Mouse (Mus musculus) CH12.LX (cell line): ENCODE measurements around the gene Zfp386. TPM values are rescaled to one million over a fixed set of nuclear protein-coding genes. Genes with fewer than 3 reads are reported as not detected.

Source experiments
- DNase-seq: peaks from one replicate; pipeline ENCODE4 v3.0.0-alpha.2; 2013; ENCODE audit errors: extremely low read depth
- H3K27ac ChIP-seq: 2 replicates; pipeline ENCODE4 v1.5.1; 2012; ENCODE audit warnings: low read depth, mild to moderate bottlenecking, control low read depth, moderate library complexity; ENCODE audit not compliant: insufficient read depth
- H3K27me3 ChIP-seq: replicated peaks from 2 replicates; pipeline ENCODE3; 2012; ENCODE audit warnings: inconsistent platforms
- H3K36me3 ChIP-seq, 2 experiments: replicated peaks in 1 of 2; 2 replicates each; pipeline versions ENCODE3 to v1.6.1; 2012; ENCODE audit warnings: inconsistent platforms in 1 of 2, low read length in 1 of 2, mild to moderate bottlenecking in 1 of 2, mixed read lengths in 1 of 2, moderate library complexity in 1 of 2; ENCODE audit not compliant: control insufficient read depth in 1 of 2, insufficient read depth in 1 of 2
- H3K4me1 ChIP-seq, 2 experiments: 2 replicates each; pipeline ENCODE4 v1.6.1; 2012; ENCODE audit warnings: inconsistent platforms in 1 of 2, moderate library complexity in 1 of 2; ENCODE audit not compliant: insufficient read depth in 2 of 2, control insufficient read depth in 1 of 2
- H3K4me2 ChIP-seq: 2 replicates; pipeline ENCODE4 v1.6.1; 2012; ENCODE audit warnings: low read depth, mild to moderate bottlenecking, control low read depth; ENCODE audit not compliant: poor library complexity, insufficient read depth, severe bottlenecking
- H3K4me3 ChIP-seq, 3 experiments: fragments of 150-350 bp in 1 of 3; sonication (generic) in 1 of 3; replicated peaks in 1 of 3; 2 replicates each; pipeline versions ENCODE3 to v1.5.1; 2011 to 2012; ENCODE audit warnings: low read depth in 2 of 3, low read length in 2 of 3, mild to moderate bottlenecking in 2 of 3, moderate library complexity in 2 of 3, control low read depth in 1 of 3, improper control_type of control experiment in 1 of 3, inconsistent platforms in 1 of 3, mixed read lengths in 1 of 3; ENCODE audit not compliant: poor library complexity in 1 of 3
- H3K79me2 ChIP-seq: replicated peaks from 2 replicates; pipeline ENCODE4 v1.6.1; 2012; ENCODE audit warnings: mild to moderate bottlenecking, moderate library complexity; ENCODE audit not compliant: control insufficient read depth, poor library complexity, insufficient read depth, severe bottlenecking; ENCODE audit errors: extremely low read depth
- H3K9ac ChIP-seq: 2 replicates; pipeline ENCODE4 v1.6.1; 2012; ENCODE audit warnings: low read depth, mild to moderate bottlenecking, control low read depth, moderate library complexity; ENCODE audit not compliant: insufficient read depth
- H3K9me3 ChIP-seq: replicated peaks from 2 replicates; pipeline ENCODE3; 2012; ENCODE audit warnings: low read length, inconsistent platforms, mixed read lengths
- BHLHE40 ChIP-seq: IDR thresholded peaks from 2 replicates; pipeline ENCODE4 v1.6.1; 2011; ENCODE audit warnings: mild to moderate bottlenecking, low read depth, low read length, improper control_type of control experiment
- CHD1 ChIP-seq: IDR thresholded peaks from 2 replicates; pipeline ENCODE4 v1.6.1; 2012; ENCODE audit warnings: low read depth, low read length, improper control_type of control experiment, inconsistent platforms
- CHD2 ChIP-seq: IDR thresholded peaks from 2 replicates; pipeline ENCODE4 v1.6.1; 2011; ENCODE audit warnings: low read length, improper control_type of control experiment
- CTCF ChIP-seq, 2 experiments: IDR thresholded peaks in 1 of 2; conservative IDR thresholded peaks in 1 of 2; 2 replicates each; pipeline ENCODE4 v1.5.1; 2011 to 2012; ENCODE audit warnings: low read depth in 2 of 2, low read length in 2 of 2, improper control_type of control experiment in 1 of 2, inconsistent platforms in 1 of 2, mild to moderate bottlenecking in 1 of 2, moderate library complexity in 1 of 2
- E2F4 ChIP-seq: IDR thresholded peaks from 2 replicates; pipeline ENCODE4 v1.6.1; 2011; ENCODE audit warnings: low read depth, low read length, improper control_type of control experiment; ENCODE audit not compliant: insufficient replicate concordance
- ELF1 ChIP-seq: IDR thresholded peaks from 2 replicates; pipeline ENCODE4 v1.6.1; 2014; ENCODE audit warnings: low read depth, mild to moderate bottlenecking, inconsistent platforms, low read length, improper control_type of control experiment
- ETS1 ChIP-seq: conservative IDR thresholded peaks from 2 replicates; pipeline ENCODE4 v1.6.1; 2012; ENCODE audit warnings: low read depth, mild to moderate bottlenecking, inconsistent platforms, low read length, improper control_type of control experiment, moderate library complexity
- GABPA ChIP-seq: IDR thresholded peaks from 2 replicates; pipeline ENCODE4 v1.6.1; 2012; ENCODE audit warnings: low read depth, low read length, improper control_type of control experiment, inconsistent platforms; ENCODE audit not compliant: insufficient replicate concordance
- IRF4 ChIP-seq: IDR thresholded peaks from 2 replicates; pipeline ENCODE4 v1.6.1; 2014; ENCODE audit warnings: low read depth, mild to moderate bottlenecking, inconsistent platforms, low read length, improper control_type of control experiment
- JUN ChIP-seq: IDR thresholded peaks from 2 replicates; pipeline ENCODE4 v1.6.1; 2011; ENCODE audit warnings: low read depth, mild to moderate bottlenecking, low read length, improper control_type of control experiment, moderate library complexity; ENCODE audit not compliant: insufficient read depth
- MAFK ChIP-seq: IDR thresholded peaks from 2 replicates; pipeline ENCODE4 v1.6.1; 2011; ENCODE audit warnings: low read length, improper control_type of control experiment; ENCODE audit not compliant: insufficient replicate concordance
- MAX ChIP-seq: IDR thresholded peaks from 2 replicates; pipeline ENCODE4 v1.6.1; 2011; ENCODE audit warnings: low read length, improper control_type of control experiment
- MAZ ChIP-seq: IDR thresholded peaks from 2 replicates; pipeline ENCODE4 v1.6.1; 2012; ENCODE audit warnings: low read depth, mild to moderate bottlenecking, inconsistent platforms, low read length, improper control_type of control experiment, moderate library complexity
- MXI1 ChIP-seq: IDR thresholded peaks from 2 replicates; pipeline ENCODE4 v1.6.1; 2011; ENCODE audit warnings: mild to moderate bottlenecking, low read depth, low read length, improper control_type of control experiment
- NELFE ChIP-seq: IDR thresholded peaks from 2 replicates; pipeline ENCODE4 v1.6.1; 2011; ENCODE audit warnings: low read depth, low read length, improper control_type of control experiment
- NRF1 ChIP-seq: IDR thresholded peaks from 2 replicates; pipeline ENCODE4 v1.6.1; 2014; ENCODE audit warnings: low read depth, mild to moderate bottlenecking, inconsistent platforms, low read length, improper control_type of control experiment, moderate library complexity
- PAX5 ChIP-seq: IDR thresholded peaks from 2 replicates; pipeline ENCODE4 v1.6.1; 2012; ENCODE audit warnings: low read length, inconsistent platforms, mixed read lengths
- POLR2A ChIP-seq: IDR thresholded peaks from 2 replicates; pipeline ENCODE4 v1.6.1; 2011; ENCODE audit warnings: low read depth, mild to moderate bottlenecking, improper control_type of control experiment, low read length
- SIN3A ChIP-seq: IDR thresholded peaks from 2 replicates; pipeline ENCODE4 v1.6.1; 2012; ENCODE audit warnings: low read length, improper control_type of control experiment, inconsistent platforms
- TBP ChIP-seq: conservative IDR thresholded peaks from 2 replicates; pipeline ENCODE4 v1.6.1; 2011; ENCODE audit warnings: low read depth, low read length, improper control_type of control experiment
- UBTF ChIP-seq: IDR thresholded peaks from 2 replicates; pipeline ENCODE4 v1.6.1; 2012; ENCODE audit warnings: low read depth, mild to moderate bottlenecking, inconsistent platforms, low read length, improper control_type of control experiment, moderate library complexity
- USF1 ChIP-seq: IDR thresholded peaks from 2 replicates; pipeline ENCODE4 v1.6.1; 2014; ENCODE audit warnings: low read depth, mild to moderate bottlenecking, inconsistent platforms, low read length, improper control_type of control experiment
- USF2 ChIP-seq: conservative IDR thresholded peaks from 2 replicates; pipeline ENCODE4 v1.6.1; 2011; ENCODE audit warnings: low read depth, low read length, improper control_type of control experiment
- ZC3H11A ChIP-seq: IDR thresholded peaks from 2 replicates; pipeline ENCODE4 v1.6.1; 2012; ENCODE audit warnings: low read depth, mild to moderate bottlenecking, inconsistent platforms, low read length, improper control_type of control experiment
- ZMIZ1 ChIP-seq: IDR thresholded peaks from 2 replicates; pipeline ENCODE4 v1.6.1; 2012; ENCODE audit warnings: low read depth, mild to moderate bottlenecking, inconsistent platforms, low read length, improper control_type of control experiment
- ZNF384 ChIP-seq: IDR thresholded peaks from 2 replicates; pipeline ENCODE4 v1.6.1; 2012; ENCODE audit warnings: low read depth, low read length, improper control_type of control experiment, inconsistent platforms
- dilution Hi-C: fragments of 300-500 bp; cut with MboI; formaldehyde crosslinking; loops from 2 replicates; pipeline ENCODE4 v1.14.3; 2020; ENCODE audit warnings: low sequenced_read_pairs; ENCODE audit not compliant: extremely low pct_unique_long_range_greater_than_20kb, extremely low pct_ligation_motif_present
- in situ Hi-C: fragments of 300-500 bp; cut with MboI; formaldehyde crosslinking; loops from 3 replicates; pipeline ENCODE4 v1.14.3; 2019; ENCODE audit warnings: low sequenced_read_pairs, low pct_ligation_motif_present, low pct_unique_long_range_greater_than_20kb, mixed read lengths
- polyA plus RNA-seq: library from polyadenylated mRNA; unstranded; fragments of >175 nt; gene quantifications from 2 replicates; pipeline ENCODE4 v1.2.1, GENCODE M21; 2012; ENCODE audit warnings: low read depth; ENCODE audit not compliant: insufficient read length
- total RNA-seq, 2 experiments: library from RNA; depleted of rRNA; stranded (reverse); fragments of 300-350 nt in 1 of 2; fragments of >200 nt in 1 of 2; gene quantifications; 2 replicates each; pipeline ENCODE4 v1.2.3; 2012 to 2014

Gene Zfp386
- total and polyA plus RNA-seq, 3 experiments: 13.9 to 41.7 (median 23.4) TPM

DNA sequence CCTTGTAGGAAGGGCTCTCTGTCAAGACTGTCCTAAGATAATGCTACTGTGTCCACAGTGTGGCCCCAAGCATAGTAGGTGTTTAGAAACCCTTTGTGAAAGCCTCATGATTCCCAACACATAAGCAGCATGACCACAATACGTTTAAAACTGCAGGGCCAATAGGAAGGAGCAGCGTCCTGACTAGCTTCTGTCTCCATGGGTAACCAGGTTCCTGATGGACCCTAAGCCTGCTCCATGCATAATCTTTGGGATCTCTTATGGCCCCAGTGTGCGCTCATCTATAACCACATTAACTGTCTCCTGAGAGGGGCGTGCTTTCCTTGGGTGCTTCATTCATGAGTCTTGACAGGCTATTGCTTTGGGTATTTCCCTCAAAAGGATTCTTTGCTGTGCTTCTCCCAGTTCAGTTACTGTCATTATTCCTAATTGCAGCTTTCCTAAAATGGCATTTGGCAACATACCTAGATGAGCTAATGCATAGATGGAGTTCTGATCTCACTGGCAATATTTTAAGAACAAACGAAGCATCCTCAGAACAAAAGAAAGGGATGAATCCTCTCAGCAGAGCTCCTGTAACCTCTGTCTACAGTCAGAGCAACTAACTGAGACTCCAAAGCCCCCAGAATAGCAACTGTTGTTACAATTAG lies 39.6 kb downstream of the Zfp386 start:
- Histone ChIP-seq H3K4me2 (no peak overlapping the region), H3K27ac (no peak overlapping the region), H3K9me3 (no peaks in the 10 kb centered on the region), H3K9ac (no peak overlapping the region), H3K4me1 (no peaks in the 10 kb centered on the region), H3K4me3 (no peak overlapping the region), H3K36me3 (no peaks in the 10 kb centered on the region), H3K79me2 (no peaks in the 10 kb centered on the region), H3K27me3 (no peaks in the 10 kb centered on the region)
- DNase-seq: no peak
- dilution Hi-C loops (no loop called here), in situ Hi-C loops (loop anchor here (10.0 kb wide), 1 partner anchor 48 kb away; no protein-coding TSS in a partner anchor)
- TF ChIP-seq PAX5: no peak
- no peak for TF ChIP-seq CTCF (conservative IDR thresholded peaks at IDR 0.05 in 1 of 2, IDR thresholded peaks at IDR 0.05 in 1 of 2; ENCODE audit: low read depth in 2 of 2, low read length in 2 of 2)
- TF ChIP-seq NRF1: no peak
- no peak for TF ChIP-seq MAFK
- TF ChIP-seq E2F4: no peak
- no peak for TF ChIP-seq ZNF384
- TF ChIP-seq POLR2A: no peak
- TF ChIP-seq USF1: no peak
- TF ChIP-seq BHLHE40: no peak
- no peak for TF ChIP-seq USF2
- TF ChIP-seq ELF1: no peak
- no peak for TF ChIP-seq CHD2
- no peak for TF ChIP-seq IRF4
- TF ChIP-seq ZMIZ1: no peak
- TF ChIP-seq JUN: no peak
- no peak for TF ChIP-seq GABPA
- no peak for TF ChIP-seq CHD1
- no peak for TF ChIP-seq MAX
- TF ChIP-seq NELFE: no peak
- no peak for TF ChIP-seq MAZ

DNA sequence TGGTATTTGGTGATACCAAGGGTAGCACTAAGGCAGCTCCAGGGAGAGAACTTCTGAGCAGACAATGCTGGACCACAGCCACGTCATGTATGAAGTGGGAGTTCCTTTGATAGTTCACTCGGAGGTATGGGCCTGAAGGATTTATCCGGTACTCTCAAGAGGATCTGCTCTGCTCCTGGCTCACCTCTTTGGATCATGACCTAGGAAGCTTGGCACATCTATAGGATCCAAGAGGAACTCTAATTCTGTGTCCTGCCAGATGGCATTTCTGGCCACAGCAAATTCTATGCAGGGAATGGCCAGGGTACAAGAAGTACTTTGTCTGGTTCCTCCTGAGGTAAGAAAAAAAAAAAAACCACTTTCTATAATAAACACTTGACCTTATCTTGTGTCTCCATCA lies 42.3 kb downstream of the Zfp386 start:
- H3K36me3 ChIP-seq: no peaks in the 10 kb centered on the region
- TF ChIP-seq ZC3H11A (no peak), BHLHE40 (no peak), SIN3A (no peak), UBTF (no peak), POLR2A (no peak), ETS1 (no peak), MXI1 (no peak), ZNF384 (no peak), ELF1 (no peak), TBP (no peak), CHD2 (no peak)
- no peak for DNase-seq
- in situ Hi-C loops: loop anchor here (10.0 kb wide), 1 partner anchor 45 kb away; no protein-coding TSS in a partner anchor
- no peaks in the 10 kb centered on the region for H3K9me3 ChIP-seq
- no peak overlapping the region for H3K4me2 ChIP-seq
- dilution Hi-C loops: no loop called here
- H3K79me2 ChIP-seq: no peaks in the 10 kb centered on the region
- H3K27me3 ChIP-seq: no peaks in the 10 kb centered on the region
- H3K9ac ChIP-seq: no peak overlapping the region
- no peak overlapping the region for H3K27ac ChIP-seq
- no peaks in the 10 kb centered on the region for H3K4me1 ChIP-seq
- no peak overlapping the region for H3K4me3 ChIP-seq
